Mouse (Mus musculus) liver, embryonic 14.5 days (tissue): Measurements from ENCODE around the gene Ikzf1.

Experiments
- CTCF ChIP-seq: IDR thresholded peaks from 2 replicates; pipeline ENCODE4 v1.5.1; 2016; ENCODE audit warnings: antibody characterized with exemption, low read depth, control low read depth
- EP300 ChIP-seq: IDR thresholded peaks from 2 replicates; pipeline ENCODE4 v1.6.1; 2016; ENCODE audit warnings: antibody characterized with exemption, low read depth

DNA sequence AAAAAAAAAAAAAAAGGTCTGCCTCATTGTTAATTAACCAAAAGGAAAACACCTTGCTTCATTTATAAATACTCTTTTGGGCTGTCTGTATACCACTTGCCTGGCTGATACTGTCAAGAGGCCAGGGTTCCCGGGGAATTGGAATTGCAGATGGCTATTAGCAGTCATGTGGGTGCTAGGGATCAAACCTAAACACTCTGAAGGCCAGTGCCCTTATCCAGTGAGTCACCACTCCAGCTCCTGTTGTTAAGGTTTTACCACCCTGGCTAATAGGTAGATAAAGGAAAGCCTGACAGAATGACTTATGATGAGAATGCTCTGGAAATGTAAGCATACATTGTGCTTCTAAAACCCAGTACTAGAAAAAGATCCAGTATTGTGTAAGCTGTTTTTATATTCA is 109.8 kb downstream of the Ikzf1 start:
- TF ChIP-seq CTCF (no peak), EP300 (no peak)
